Mouse (Mus musculus): ENCODE results near the gene Rbck1. TPM values are rescaled to one million over a fixed set of nuclear protein-coding genes. Genes with fewer than 3 reads are reported as not detected.
A peak's percentile ranks its signal among the peaks of the same experiment; 100 is the strongest.
"Not testable (repeated sequence)": the region's sequence is repeated elsewhere in the genome, so short reads cannot be mapped to it uniquely, and the experiment has no call there.

Gene Rbck1
- total and polyA plus RNA-seq, 2 experiments from 2014 or later: 88.9 to 108 TPM

DNA sequence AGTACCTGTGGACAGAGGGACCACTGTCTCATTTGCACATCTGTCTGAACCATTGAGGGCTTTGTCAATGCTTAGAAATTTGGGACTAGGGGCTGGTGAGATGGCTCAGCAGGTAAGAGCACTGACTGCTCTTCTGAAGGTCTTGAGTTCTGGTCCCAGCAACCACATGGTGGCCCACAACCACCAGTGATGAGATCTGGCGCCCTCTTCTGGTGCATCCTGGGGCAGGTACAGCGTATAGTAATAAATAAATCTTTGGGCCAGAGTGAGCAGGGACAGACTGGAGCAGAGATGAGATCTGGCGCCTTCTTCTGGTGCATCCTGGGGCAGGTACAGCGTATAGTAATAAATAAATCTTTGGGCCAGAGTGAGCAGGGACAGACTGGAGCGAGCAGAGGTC lies 26.5 kb upstream of the Rbck1 start:
- H3K36me3 ChIP-seq (ENCODE audit: insufficient read depth); DNase-seq; H3K27ac ChIP-seq (ENCODE audit: low read depth, low read length); H3K27me3 ChIP-seq (ENCODE audit: insufficient read depth, low read length); ATAC-seq; H3K4me2 ChIP-seq (ENCODE audit: low read depth); H3K9ac ChIP-seq; H3K4me3 ChIP-seq (ENCODE audit: low read depth, low read length); H3K9me3 ChIP-seq (ENCODE audit: low read length); H3K4me1 ChIP-seq (ENCODE audit: insufficient read depth): not testable (repeated sequence)
- peak; percentile 16; the same call in 1 of the 2 replicates for TF ChIP-seq CTCF (IDR thresholded peaks at IDR 0.05; ENCODE audit: low read depth)
- WGBS: 79% methylated on average over 5 of the region's 5 CpGs

DNA sequence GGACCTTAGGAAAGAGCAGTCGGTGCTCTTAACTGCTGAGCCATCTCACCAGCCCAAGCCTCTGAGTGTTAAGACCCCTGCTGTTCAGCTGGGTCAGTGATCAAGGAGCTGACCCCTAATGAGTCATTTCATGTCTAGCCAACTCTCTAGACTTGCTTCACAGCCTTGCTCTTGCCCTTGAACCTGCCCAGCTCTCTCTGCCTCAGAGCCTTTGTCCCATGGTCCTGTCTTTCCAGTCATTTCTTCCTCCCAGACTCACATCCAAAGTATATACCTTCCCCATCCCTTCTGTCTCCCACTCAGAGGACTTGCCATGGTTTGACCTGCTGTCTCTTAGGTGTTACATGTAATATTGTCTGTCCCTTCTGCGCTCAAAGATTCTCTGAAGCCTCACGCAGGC lies 24.8 kb upstream of the Rbck1 start:
- no peak for ATAC-seq
- WGBS: 93% methylated on average over 3 of the region's 3 CpGs

DNA sequence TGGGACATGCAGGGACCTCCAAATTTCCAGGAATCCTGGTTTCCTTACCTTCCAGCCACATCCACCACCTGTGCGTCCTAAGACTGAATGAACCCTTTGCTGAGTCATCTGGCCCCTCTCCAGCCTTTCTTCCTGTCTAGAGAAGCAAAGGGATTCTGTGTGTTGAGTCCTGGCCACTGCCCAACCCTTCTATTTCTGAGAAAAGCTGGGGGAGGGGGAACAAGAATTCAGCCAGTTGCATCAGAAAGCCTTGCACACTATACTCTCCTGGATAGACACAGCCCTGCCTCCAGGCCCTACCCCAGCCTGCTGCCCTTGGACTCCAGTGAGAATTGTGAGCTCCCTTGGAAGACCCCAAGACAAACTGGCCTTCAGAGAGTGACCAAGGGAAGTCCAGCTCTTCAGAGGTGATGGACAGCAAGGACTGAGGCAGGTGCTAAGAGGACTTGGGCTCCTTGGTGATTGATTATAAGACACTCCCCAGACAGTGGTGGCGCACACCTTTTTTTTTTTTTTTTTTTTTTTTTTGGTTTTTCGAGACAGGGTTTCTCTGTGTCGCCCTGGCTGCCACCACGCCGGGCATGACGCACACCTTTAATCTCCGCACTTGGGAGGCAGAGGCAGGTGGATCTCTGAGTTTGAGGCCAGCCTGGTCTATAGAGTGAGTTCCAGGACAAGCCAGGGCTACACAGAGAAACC lies 17.5 kb upstream of the Rbck1 start:
- Histone ChIP-seq H3K9ac (no peak overlapping the region), H3K9me3 (ENCODE audit: low read length) (no peaks in the 10 kb centered on the region), H3K27ac (ENCODE audit: low read depth, low read length) (no peak overlapping the region), H3K4me1 (ENCODE audit: insufficient read depth) (no peaks in the 10 kb centered on the region), H3K36me3 (ENCODE audit: insufficient read depth) (no peaks in the 10 kb centered on the region), H3K4me3 (ENCODE audit: low read depth, low read length) (no peak overlapping the region), H3K27me3 (ENCODE audit: insufficient read depth, low read length) (no peaks in the 10 kb centered on the region), H3K4me2 (ENCODE audit: low read depth) (no peak overlapping the region)
- ATAC-seq: no peak
- DNase-seq: no peak
- WGBS: 88% methylated on average over 8 of the region's 8 CpGs
- TF ChIP-seq CTCF (IDR thresholded peaks at IDR 0.05; ENCODE audit: low read depth): no peak

More for the DNA sequence above, 24.8 kb upstream of the Rbck1 start:
- H3K9ac ChIP-seq: no peak overlapping the region
- H3K27ac ChIP-seq (ENCODE audit: low read depth, low read length): no peak overlapping the region
- no peaks in the 10 kb centered on the region for H3K36me3 ChIP-seq (ENCODE audit: insufficient read depth)
- DNase-seq: no peak
- H3K9me3 ChIP-seq (ENCODE audit: low read length): no peaks in the 10 kb centered on the region
- H3K4me1 ChIP-seq (ENCODE audit: insufficient read depth): no peaks in the 10 kb centered on the region
- H3K4me3 ChIP-seq (ENCODE audit: low read depth, low read length): no peak overlapping the region
- TF ChIP-seq CTCF (IDR thresholded peaks at IDR 0.05; ENCODE audit: low read depth): no peak
- H3K4me2 ChIP-seq (ENCODE audit: low read depth): no peak overlapping the region
- no peaks in the 10 kb centered on the region for H3K27me3 ChIP-seq (ENCODE audit: insufficient read depth, low read length)

DNA sequence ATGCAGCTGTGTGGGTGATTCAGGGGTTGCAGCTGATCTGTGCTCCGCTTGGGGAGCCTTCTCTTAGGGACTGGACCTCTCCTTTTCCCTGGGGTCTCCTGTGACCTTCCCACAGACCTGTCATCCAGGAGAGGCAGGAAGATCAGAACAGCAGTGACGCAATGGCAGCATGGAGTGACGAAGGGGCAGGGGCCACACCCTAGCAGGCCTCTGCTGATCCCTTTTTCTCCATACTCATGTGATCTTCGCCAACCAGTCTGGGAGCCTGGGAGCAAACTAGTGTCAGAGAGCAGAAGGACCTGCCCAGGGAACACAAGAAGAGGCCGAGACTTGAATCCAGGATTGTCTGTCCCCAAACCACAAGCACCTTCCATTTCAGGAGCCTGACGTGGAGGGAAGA lies 16.8 kb upstream of the Rbck1 start:
- H3K9ac ChIP-seq: no peak overlapping the region
- 0 out of 2 replicates have a peak, but pooled peaks cover 2% of the 10 kb centered on the region for H3K4me1 ChIP-seq (ENCODE audit: insufficient read depth)
- H3K27me3 ChIP-seq (ENCODE audit: insufficient read depth, low read length): no peaks in the 10 kb centered on the region
- DNase-seq: no peak
- H3K9me3 ChIP-seq (ENCODE audit: low read length): no peaks in the 10 kb centered on the region
- H3K4me2 ChIP-seq (ENCODE audit: low read depth): no peak overlapping the region
- no peak for TF ChIP-seq CTCF (IDR thresholded peaks at IDR 0.05; ENCODE audit: low read depth)
- no peak overlapping the region for H3K27ac ChIP-seq (ENCODE audit: low read depth, low read length)
- 85% methylated on average over 6 of the region's 6 CpGs for WGBS
- no peaks in the 10 kb centered on the region for H3K36me3 ChIP-seq (ENCODE audit: insufficient read depth)
- H3K4me3 ChIP-seq (ENCODE audit: low read depth, low read length): no peak overlapping the region
- no peak for ATAC-seq

DNA sequence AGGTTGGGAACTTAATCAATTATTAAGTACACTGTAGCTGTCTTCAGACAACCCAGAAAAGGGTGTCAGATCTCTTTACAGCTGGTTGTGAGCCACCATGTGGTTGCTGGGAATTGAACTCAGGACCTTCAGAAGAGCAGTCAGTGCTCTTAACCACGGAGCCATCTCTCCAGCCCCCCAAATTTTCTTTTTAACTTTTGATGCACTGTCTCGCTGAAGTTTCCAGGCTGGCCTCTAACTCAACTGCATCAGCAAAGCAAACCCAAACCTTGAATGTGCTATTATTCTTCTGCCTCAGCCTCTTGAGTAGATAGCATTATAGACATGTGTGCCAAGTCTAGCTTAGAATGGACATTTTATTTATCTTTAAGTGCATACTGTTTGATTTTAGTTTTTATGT lies 15.3 kb upstream of the Rbck1 start:
- 81% methylated on average over 2 of the region's 2 CpGs for WGBS
- no peak overlapping the region for H3K4me3 ChIP-seq (ENCODE audit: low read depth, low read length)

DNA sequence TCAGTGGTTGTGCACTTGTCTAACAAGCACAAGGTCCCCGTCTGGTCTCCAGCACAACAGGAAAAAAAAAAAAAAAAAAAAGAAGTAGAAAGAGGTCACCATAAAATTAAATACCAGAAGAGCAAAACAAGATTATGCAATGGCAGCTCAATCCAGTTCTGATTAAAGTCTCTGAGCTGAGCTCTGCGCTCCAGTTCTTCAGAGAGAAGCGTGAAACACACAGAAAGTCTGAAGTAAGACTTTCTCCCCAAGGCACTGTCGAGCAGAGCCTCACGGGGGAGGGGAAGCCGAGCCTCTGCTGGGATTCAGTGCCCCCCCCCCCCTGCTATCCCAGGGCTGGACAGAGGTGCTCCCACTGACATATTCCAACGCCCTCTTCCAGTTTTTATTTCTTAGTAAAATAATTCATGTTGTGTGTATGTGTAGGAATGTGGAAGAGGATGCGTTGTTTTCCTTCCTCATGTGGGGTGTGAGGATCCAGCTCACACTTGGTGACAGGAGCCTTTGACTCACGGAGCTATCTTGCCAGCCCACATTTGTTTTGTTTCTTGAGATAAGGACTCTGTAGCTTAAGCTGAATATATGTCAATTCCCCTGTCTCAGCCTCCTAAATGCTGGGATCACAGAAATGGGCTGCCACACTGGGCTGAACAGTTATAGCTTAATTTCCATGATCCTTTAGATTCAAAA lies 14.5 kb upstream of the Rbck1 start:
- Histone ChIP-seq H3K36me3 (ENCODE audit: insufficient read depth) (no peaks in the 10 kb centered on the region), H3K27ac (ENCODE audit: low read depth, low read length) (no peak overlapping the region), H3K9me3 (ENCODE audit: low read length) (no peaks in the 10 kb centered on the region), H3K4me2 (ENCODE audit: low read depth) (no peak overlapping the region), H3K4me1 (ENCODE audit: insufficient read depth) (0 out of 2 replicates have a peak, but pooled peaks cover 4% of the 10 kb centered on the region), H3K9ac (no peak overlapping the region), H3K4me3 (ENCODE audit: low read depth, low read length) (no peak overlapping the region), H3K27me3 (ENCODE audit: insufficient read depth, low read length) (no peaks in the 10 kb centered on the region)
- no peak for TF ChIP-seq CTCF (IDR thresholded peaks at IDR 0.05; ENCODE audit: low read depth)
- WGBS: 42% methylated on average over 9 of the region's 9 CpGs
- DNase-seq (no peak), ATAC-seq (no peak)

More for the DNA sequence above, 15.3 kb upstream of the Rbck1 start:
- Histone ChIP-seq H3K9ac (no peak overlapping the region), H3K27me3 (ENCODE audit: insufficient read depth, low read length) (no peaks in the 10 kb centered on the region), H3K27ac (ENCODE audit: low read depth, low read length) (no peak overlapping the region), H3K4me1 (ENCODE audit: insufficient read depth) (0 out of 2 replicates have a peak, but pooled peaks cover 4% of the 10 kb centered on the region), H3K36me3 (ENCODE audit: insufficient read depth) (no peaks in the 10 kb centered on the region), H3K9me3 (ENCODE audit: low read length) (no peaks in the 10 kb centered on the region), H3K4me2 (ENCODE audit: low read depth) (no peak overlapping the region)
- TF ChIP-seq CTCF (IDR thresholded peaks at IDR 0.05; ENCODE audit: low read depth): no peak
- DNase-seq: no peak
- no peak for ATAC-seq

DNA sequence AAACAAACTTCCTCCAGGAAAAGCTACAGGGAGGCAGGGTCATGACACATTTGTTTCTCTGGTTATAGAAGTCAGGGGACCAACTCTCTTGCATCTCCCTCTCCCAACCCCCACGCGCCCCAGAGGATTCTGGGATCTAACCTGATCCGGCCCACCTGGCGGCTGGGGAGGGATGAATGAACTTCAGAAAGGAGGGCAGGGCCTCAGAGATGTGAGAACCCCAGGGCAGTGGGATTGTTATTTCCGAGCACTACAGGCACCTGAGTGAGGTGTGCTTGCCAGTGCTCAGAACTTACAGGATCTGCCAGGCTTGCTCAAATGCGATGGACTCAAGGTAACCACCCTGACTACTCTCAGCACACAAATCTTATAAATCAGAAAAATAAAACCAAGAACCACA lies 12.9 kb upstream of the Rbck1 start:
- 0 out of 2 replicates have a peak, but pooled peaks cover 4% of the 10 kb centered on the region for H3K4me1 ChIP-seq (ENCODE audit: insufficient read depth)
- no peaks in the 10 kb centered on the region for H3K9me3 ChIP-seq (ENCODE audit: low read length)
- DNase-seq: no peak
- H3K27ac ChIP-seq (ENCODE audit: low read depth, low read length): no peak overlapping the region
- ATAC-seq: no peak
- H3K4me3 ChIP-seq (ENCODE audit: low read depth, low read length): no peak overlapping the region
- H3K27me3 ChIP-seq (ENCODE audit: insufficient read depth, low read length): no peaks in the 10 kb centered on the region
- H3K4me2 ChIP-seq (ENCODE audit: low read depth): no peak overlapping the region
- WGBS: 79% methylated on average over 6 of the region's 6 CpGs
- H3K9ac ChIP-seq: no peak overlapping the region
- no peaks in the 10 kb centered on the region for H3K36me3 ChIP-seq (ENCODE audit: insufficient read depth)
- TF ChIP-seq CTCF (IDR thresholded peaks at IDR 0.05; ENCODE audit: low read depth): no peak
